Mouse (Mus musculus): ENCODE results near the gene Insig1. TPM values are rescaled to one million over a fixed set of nuclear protein-coding genes. Genes with fewer than 3 reads are reported as not detected.

The Insig1 gene
- polyA plus RNA-seq (2015; fragmentation: Nextera tagmentation; extraction: Ambion mirVana), result 42.7 and 48.1 TPM in 2 replicates

GRCm38 (mm10) chr5:28070828-28071455, at the start of gene Insig1:
Insig1 (plus strand) TSS chr5:28071363.
- peak within 1 kb of the TSS; percentile 89 for H3K4me3 ChIP-seq
- peaks cover 28% of the 10 kb centered on the region for H3K36me3 ChIP-seq
- WGBS, result under 1% methylated on average over 64 of the region's 64 CpGs
- peak within 1 kb of the TSS; percentile 93 for H3K27ac ChIP-seq
- peaks cover 29% of the 10 kb centered on the region for H3K4me1 ChIP-seq
- no peaks in the 10 kb centered on the region for H3K9me3 ChIP-seq
- no peaks in the 10 kb centered on the region for H3K27me3 ChIP-seq
- peak within 1 kb of the TSS; percentile 77 for H3K4me2 ChIP-seq
- peak within 1 kb of the TSS; percentile 82 for H3K9ac ChIP-seq
- peak; percentile 96 for ATAC-seq (ENCODE audit: insufficient number of reproducible peaks, low FRiP score, low TSS enrichment, low read depth)

GRCm38 (mm10) chr5:28023452-28023851, 47.7 kb upstream of the Insig1 start:
- H3K36me3 ChIP-seq, result no peaks in the 10 kb centered on the region
- H3K4me2 ChIP-seq, result no peak overlapping the region
- no peak overlapping the region for H3K27ac ChIP-seq
- H3K4me1 ChIP-seq, result no peaks in the 10 kb centered on the region
- H3K4me3 ChIP-seq, result no peak overlapping the region
- 33% methylated on average over 2 of the region's 2 CpGs for WGBS
- no peaks in the 10 kb centered on the region for H3K27me3 ChIP-seq
- no peak for ATAC-seq (ENCODE audit: insufficient number of reproducible peaks, low FRiP score, low TSS enrichment, low read depth)
- no peaks in the 10 kb centered on the region for H3K9me3 ChIP-seq
- no peak overlapping the region for H3K9ac ChIP-seq

GRCm38 (mm10) chr5:28031577-28032236, 39.5 kb upstream of the Insig1 start:
- H3K9me3 ChIP-seq, result no peaks in the 10 kb centered on the region
- ATAC-seq (ENCODE audit: insufficient number of reproducible peaks, low FRiP score, low TSS enrichment, low read depth), result no peak
- H3K4me1 ChIP-seq, result no peaks in the 10 kb centered on the region
- WGBS, result 81% methylated on average over 3 of the region's 3 CpGs
- no peak overlapping the region for H3K9ac ChIP-seq
- H3K4me3 ChIP-seq, result no peak overlapping the region
- H3K27me3 ChIP-seq, result no peaks in the 10 kb centered on the region
- H3K4me2 ChIP-seq, result no peak overlapping the region
- no peak overlapping the region for H3K27ac ChIP-seq
- no peaks in the 10 kb centered on the region for H3K36me3 ChIP-seq

GRCm38 (mm10) chr5:28032866-28033265, 38.3 kb upstream of the Insig1 start:
- Histone ChIP-seq H3K27ac (no peak overlapping the region), H3K9me3 (no peaks in the 10 kb centered on the region), H3K4me2 (no peak overlapping the region), H3K9ac (no peak overlapping the region), H3K4me3 (no peak overlapping the region), H3K36me3 (no peaks in the 10 kb centered on the region), H3K27me3 (no peaks in the 10 kb centered on the region), H3K4me1 (peaks cover 8% of the 10 kb centered on the region)
- ATAC-seq (ENCODE audit: insufficient number of reproducible peaks, low FRiP score, low TSS enrichment, low read depth), result no peak
- 83% methylated on average over 10 of the region's 10 CpGs for WGBS

DNA sequence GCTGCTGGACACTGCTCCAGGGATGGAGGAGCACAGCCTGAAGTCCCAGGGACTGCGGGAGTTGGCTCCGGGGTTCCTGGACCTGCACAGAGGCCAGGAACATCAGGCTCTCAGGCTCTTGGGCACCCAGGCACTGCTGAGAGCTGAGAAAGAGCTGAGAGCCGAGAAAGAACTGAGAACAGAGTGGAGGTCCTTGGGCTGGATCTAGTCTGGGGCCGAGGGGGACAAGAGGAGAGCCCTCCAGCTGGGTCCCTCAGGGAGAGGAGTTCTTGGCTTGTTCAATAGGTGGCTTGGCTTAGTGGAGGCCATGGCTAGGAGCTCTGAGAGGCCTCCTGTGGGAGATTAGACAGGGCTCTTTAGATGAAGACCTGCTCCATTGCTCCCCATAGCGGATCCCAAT, 37.9 kb upstream of the Insig1 start:
- no peaks in the 10 kb centered on the region for H3K36me3 ChIP-seq
- ATAC-seq (ENCODE audit: insufficient number of reproducible peaks, low FRiP score, low TSS enrichment, low read depth), result no peak
- no peaks in the 10 kb centered on the region for H3K9me3 ChIP-seq
- H3K4me3 ChIP-seq, result no peak overlapping the region
- 85% methylated on average over 5 of the region's 5 CpGs for WGBS
- no peaks in the 10 kb centered on the region for H3K27me3 ChIP-seq
- no peak overlapping the region for H3K9ac ChIP-seq
- H3K4me1 ChIP-seq, result peaks cover 13% of the 10 kb centered on the region
- H3K4me2 ChIP-seq, result no peak overlapping the region
- H3K27ac ChIP-seq, result no peak overlapping the region

DNA sequence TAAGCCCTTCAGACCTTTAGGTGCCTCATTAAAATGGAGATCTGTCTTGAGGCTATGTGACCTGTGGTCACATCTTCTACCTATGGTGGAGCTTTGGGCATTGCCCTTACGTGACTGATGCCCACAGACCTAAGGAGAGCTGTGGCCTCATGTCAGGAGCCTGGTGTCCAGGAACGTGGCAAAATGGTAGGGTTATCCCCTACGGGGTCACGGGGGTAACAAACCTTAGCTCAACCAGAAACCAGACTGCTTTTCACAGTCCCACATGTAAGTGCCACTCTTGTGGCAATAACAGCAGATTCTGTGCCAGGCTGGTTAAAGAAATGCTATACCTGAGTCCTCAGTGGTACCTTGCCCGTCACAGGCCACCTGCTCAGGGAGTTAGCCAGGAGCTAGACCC, 37.3 kb upstream of the Insig1 start:
- Histone ChIP-seq H3K9ac (no peak overlapping the region), H3K4me3 (no peak overlapping the region), H3K9me3 (no peaks in the 10 kb centered on the region), H3K27me3 (no peaks in the 10 kb centered on the region), H3K4me2 (no peak overlapping the region), H3K27ac (no peak overlapping the region), H3K36me3 (no peaks in the 10 kb centered on the region), H3K4me1 (peaks cover 15% of the 10 kb centered on the region)
- no peak for ATAC-seq (ENCODE audit: insufficient number of reproducible peaks, low FRiP score, low TSS enrichment, low read depth)
- 86% methylated on average over 5 of the region's 5 CpGs for WGBS

DNA sequence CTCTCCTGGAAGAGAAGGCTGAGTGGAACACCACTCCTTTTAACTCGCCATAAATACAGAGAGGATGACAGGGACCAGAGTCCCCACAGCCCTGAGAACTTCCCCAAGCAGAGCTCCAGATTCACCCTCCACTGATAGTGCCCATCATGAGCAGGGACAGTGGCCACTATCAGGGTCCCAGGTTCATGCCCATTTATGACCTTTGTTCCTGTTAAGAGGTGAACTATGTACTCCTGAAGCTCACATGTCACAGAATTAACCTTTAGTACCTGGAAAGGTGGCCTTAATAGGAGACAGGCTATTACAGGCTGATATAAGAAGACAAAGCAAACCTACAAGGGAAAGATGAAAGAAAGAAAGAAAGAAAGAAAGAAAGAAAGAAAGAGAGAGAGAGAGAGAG, 35.2 kb upstream of the Insig1 start:
- no peaks in the 10 kb centered on the region for H3K9me3 ChIP-seq
- no peak overlapping the region for H3K4me2 ChIP-seq
- WGBS, result 67% methylated on average over 1 of the region's 1 CpGs

DNA sequence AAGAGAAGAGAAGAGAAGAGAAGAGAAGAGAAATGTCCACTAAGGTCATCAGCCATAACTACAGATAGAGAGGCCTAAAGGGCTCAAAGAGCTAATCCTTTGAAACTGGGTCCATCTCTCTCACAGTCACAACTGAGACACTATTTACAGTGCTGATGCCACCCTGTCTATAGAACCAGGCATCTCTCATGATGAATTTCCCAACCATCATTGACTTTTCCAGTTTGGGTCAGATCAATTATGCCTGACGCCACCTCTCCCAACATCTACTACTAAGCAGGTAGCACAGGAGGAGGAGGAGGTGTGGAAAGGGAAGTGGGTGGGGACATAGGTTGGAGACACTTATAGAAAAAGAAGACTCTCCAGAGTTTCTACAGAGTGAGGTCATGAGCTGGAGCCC, 34.6 kb upstream of the Insig1 start:
- ATAC-seq (ENCODE audit: insufficient number of reproducible peaks, low FRiP score, low TSS enrichment, low read depth), result no peak
- Histone ChIP-seq H3K4me2 (no peak overlapping the region), H3K9ac (no peak overlapping the region), H3K9me3 (no peaks in the 10 kb centered on the region), H3K4me3 (no peak overlapping the region), H3K27me3 (no peaks in the 10 kb centered on the region), H3K27ac (no peak overlapping the region), H3K4me1 (peaks cover 15% of the 10 kb centered on the region), H3K36me3 (no peaks in the 10 kb centered on the region)
- 95% methylated on average over 1 of the region's 1 CpGs for WGBS

More for the DNA sequence above, 35.2 kb upstream of the Insig1 start:
- Histone ChIP-seq H3K27ac (no peak overlapping the region), H3K4me3 (no peak overlapping the region), H3K27me3 (no peaks in the 10 kb centered on the region), H3K4me1 (peaks cover 15% of the 10 kb centered on the region), H3K36me3 (no peaks in the 10 kb centered on the region), H3K9ac (no peak overlapping the region)
- no peak for ATAC-seq (ENCODE audit: insufficient number of reproducible peaks, low FRiP score, low TSS enrichment, low read depth)

DNA sequence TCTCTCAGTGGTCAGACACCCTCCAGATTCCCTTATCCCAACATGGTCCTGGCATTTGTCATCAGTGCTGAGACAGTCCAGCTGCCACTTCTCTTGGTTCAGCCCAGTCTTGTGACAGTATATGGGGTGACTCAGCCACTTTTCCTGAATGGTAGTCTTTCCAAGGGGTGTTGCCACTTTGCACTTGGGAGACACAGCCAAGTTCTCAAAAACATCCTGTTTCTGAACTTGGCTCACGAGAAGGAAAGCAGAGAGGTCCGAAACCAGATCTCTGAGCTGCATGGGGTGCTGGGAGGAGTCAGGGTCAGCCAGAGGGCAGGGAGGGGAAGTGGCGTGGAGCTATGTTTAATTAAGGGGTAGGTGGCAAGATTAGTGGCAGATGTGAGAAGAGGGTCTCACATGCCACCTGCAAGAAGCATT, 34.0 kb upstream of the Insig1 start:
- Histone ChIP-seq H3K9me3 (no peaks in the 10 kb centered on the region), H3K27me3 (no peaks in the 10 kb centered on the region), H3K9ac (no peak overlapping the region), H3K4me1 (peaks cover 15% of the 10 kb centered on the region), H3K27ac (no peak overlapping the region), H3K36me3 (no peaks in the 10 kb centered on the region), H3K4me3 (no peak overlapping the region), H3K4me2 (no peak overlapping the region)
- ATAC-seq (ENCODE audit: insufficient number of reproducible peaks, low FRiP score, low TSS enrichment, low read depth), result no peak
- WGBS, result 6% methylated on average over 3 of the region's 3 CpGs

GRCm38 (mm10) chr5:28037639-28038038, 33.5 kb upstream of the Insig1 start:
- WGBS, result 37% methylated on average over 5 of the region's 5 CpGs
- no peaks in the 10 kb centered on the region for H3K36me3 ChIP-seq
- H3K4me1 ChIP-seq, result peaks cover 15% of the 10 kb centered on the region
- no peak overlapping the region for H3K4me3 ChIP-seq
- no peaks in the 10 kb centered on the region for H3K27me3 ChIP-seq
- H3K9ac ChIP-seq, result no peak overlapping the region
- H3K4me2 ChIP-seq, result no peak overlapping the region
- no peak overlapping the region for H3K27ac ChIP-seq
- ATAC-seq (ENCODE audit: insufficient number of reproducible peaks, low FRiP score, low TSS enrichment, low read depth), result no peak
- H3K9me3 ChIP-seq, result no peaks in the 10 kb centered on the region

DNA sequence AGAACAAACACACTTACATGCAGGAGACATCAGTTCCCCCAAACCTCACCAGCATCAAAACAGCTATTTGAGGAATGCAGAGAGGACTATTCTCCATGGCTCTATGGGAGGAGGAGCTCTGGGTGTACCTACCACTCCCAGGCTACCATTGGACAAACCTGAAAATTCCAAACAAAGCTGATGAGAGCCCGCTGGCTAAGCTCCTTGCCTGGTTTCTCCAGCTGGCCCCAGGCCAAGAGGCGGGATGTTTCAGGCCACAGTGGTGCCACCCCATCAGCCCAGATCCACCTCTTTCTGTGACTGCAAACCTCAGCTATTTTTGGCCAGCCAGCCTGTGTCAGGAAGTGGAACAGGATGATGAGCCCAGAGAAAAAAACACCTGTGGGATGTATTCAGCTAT, 33.0 kb upstream of the Insig1 start:
- H3K36me3 ChIP-seq, result no peaks in the 10 kb centered on the region
- no peaks in the 10 kb centered on the region for H3K27me3 ChIP-seq
- H3K4me3 ChIP-seq, result no peak overlapping the region
- H3K27ac ChIP-seq, result no peak overlapping the region
- no peak overlapping the region for H3K4me2 ChIP-seq
- no peaks in the 10 kb centered on the region for H3K9me3 ChIP-seq
- H3K9ac ChIP-seq, result no peak overlapping the region
- 23% methylated on average over 2 of the region's 2 CpGs for WGBS
- H3K4me1 ChIP-seq, result peaks cover 15% of the 10 kb centered on the region
- 0 out of 2 replicates have a peak, but pooled peaks have one; percentile 37 for ATAC-seq (ENCODE audit: insufficient number of reproducible peaks, low FRiP score, low TSS enrichment, low read depth)

- Histone ChIP-seq H3K4me3 (no peak overlapping the region), H3K4me2 (no peak overlapping the region), H3K9ac (no peak overlapping the region), H3K4me1 (peaks cover 15% of the 10 kb centered on the region), H3K9me3 (no peaks in the 10 kb centered on the region), H3K36me3 (no peaks in the 10 kb centered on the region), H3K27ac (no peak overlapping the region), H3K27me3 (no peaks in the 10 kb centered on the region)
- no peak for ATAC-seq (ENCODE audit: insufficient number of reproducible peaks, low FRiP score, low TSS enrichment, low read depth)
- 79% methylated on average over 7 of the region's 7 CpGs for WGBS
These were observed 31.2 kb upstream of the Insig1 start for GRCm38 (mm10) chr5:28039746-28040655.
